Comparison of ENCODE assay signal across 8 mouse cellular contexts in genomic region chr4:123664021-123664950, GRCm38 (mm10). TPM values are rescaled to one million over a fixed set of nuclear protein-coding genes. Genes with fewer than 3 reads are reported as not detected.
DNase-seq lines count a peak whose midpoint lies in the region; ATAC-seq and TF ChIP-seq lines count a peak whose summit lies in the region.

No protein-coding gene starts in this region.

- no peaks in the 10 kb centered on the region for H3K27me3 ChIP-seq in Patski
- H3K27me3 ChIP-seq in forebrain, embryonic 15.5 days, result no peaks in the 10 kb centered on the region

- H3K4me1 ChIP-seq in forebrain, embryonic 15.5 days, result peaks cover 57% of the 10 kb centered on the region

- no peak for TF ChIP-seq CTCF in Patski (IDR thresholded peaks at IDR 0.05)

- peak overlapping the region; percentile 84 for H3K4me3 ChIP-seq in forebrain, embryonic 15.5 days

- WGBS in forebrain, embryonic 15.5 days, result under 1% methylated on average over 103 of the region's 125 CpGs

- peak overlapping the region; percentile 98 for H3K27ac ChIP-seq in forebrain, embryonic 15.5 days (replicated peaks)

- peak overlapping the region; percentile 69 for H3K4me2 ChIP-seq in forebrain, embryonic 15.5 days (replicated peaks)

- H3K9ac ChIP-seq in forebrain, embryonic 15.5 days (replicated peaks), result peak overlapping the region; percentile 97

- no peaks in the 10 kb centered on the region for H3K9me3 ChIP-seq in forebrain, embryonic 15.5 days

- POLR2A ChIA-PET in Patski (lab: Charles Lee), result interaction anchor here (1.3 kb wide), 1 partner anchor 40 kb away, joined by 3 read pairs; no protein-coding TSS in a partner anchor

- DNase-seq in Patski (ENCODE audit: low read depth, low spot score), result no peak
- peak; percentile 63 for DNase-seq in cerebellum, adult 11-12 months
- DNase-seq in heart, postnatal 4 days, result peak; percentile 78
- DNase-seq in layer of hippocampus, postnatal 10 days (ENCODE audit: low spot score in 2 of 2), result peak; percentile 61 to 75
- peak; percentile 80 to 88 for DNase-seq in lung, postnatal 4 days
- DNase-seq in right cerebral cortex, adult 2 months (ENCODE audit: low spot score in 2 of 2), result peak; percentile 52 to 60
- peak; percentile 66 to 77 for DNase-seq in urinary bladder, postnatal 36 days (ENCODE audit: low spot score in 2 of 2)

- in situ Hi-C loops in Patski (cut with MboI; ENCODE audit: low pct_unique_long_range_greater_than_20kb), result no loop called here

- H3K36me3 ChIP-seq in forebrain, embryonic 15.5 days, result no peaks in the 10 kb centered on the region

- peak; percentile 75 for ATAC-seq in Patski
- peak; percentile 75 for ATAC-seq in forebrain, embryonic 15.5 days (replicated peaks)

- CTCF ChIA-PET in Patski (lab: Charles Lee), result interaction anchor here (1.0 to 2.9 kb wide), 2 partner anchors 31 to 129 kb away, joined by 4 to 16 read pairs; no protein-coding TSS in a partner anchor

RNA-seq across cellular contexts. Expression of gene Macf1, which starts 19.9 kb away (rescaled TPM):
- polyA plus RNA-seq in Patski (2021), result 84.1 TPM
- 73.5 and 76.0 TPM in 2 replicates for polyA plus RNA-seq in forebrain, embryonic 15.5 days (2015; fragmentation: Nextera tagmentation; extraction: Ambion mirVana)
- 100 to 1,000 TPM; 431 to 441 TPM for total RNA-seq in heart, postnatal 4 days (2021)
- total RNA-seq in layer of hippocampus, postnatal 10 days (2021), result 100 to 1,000 TPM; 242 to 248 TPM

RNA-seq across cellular contexts. Expression of gene Ndufs5, which starts 53.7 kb away (rescaled TPM):
- polyA plus RNA-seq in Patski (2021), result 64.3 TPM
- 379 and 398 TPM in 2 replicates for polyA plus RNA-seq in forebrain, embryonic 15.5 days (2015; fragmentation: Nextera tagmentation; extraction: Ambion mirVana)
- 100 to 1,000 TPM; 273 to 301 TPM for total RNA-seq in heart, postnatal 4 days (2021)
- total RNA-seq in layer of hippocampus, postnatal 10 days (2021), result 100 to 1,000 TPM; 174 to 175 TPM
